Mouse (Mus musculus): ENCODE measurements around the gene Tmem106b. TPM values are rescaled to one million over a fixed set of nuclear protein-coding genes. Genes with fewer than 3 reads are reported as not detected.

The Tmem106b gene
- total RNA-seq (2023): 35.2 TPM

DNA sequence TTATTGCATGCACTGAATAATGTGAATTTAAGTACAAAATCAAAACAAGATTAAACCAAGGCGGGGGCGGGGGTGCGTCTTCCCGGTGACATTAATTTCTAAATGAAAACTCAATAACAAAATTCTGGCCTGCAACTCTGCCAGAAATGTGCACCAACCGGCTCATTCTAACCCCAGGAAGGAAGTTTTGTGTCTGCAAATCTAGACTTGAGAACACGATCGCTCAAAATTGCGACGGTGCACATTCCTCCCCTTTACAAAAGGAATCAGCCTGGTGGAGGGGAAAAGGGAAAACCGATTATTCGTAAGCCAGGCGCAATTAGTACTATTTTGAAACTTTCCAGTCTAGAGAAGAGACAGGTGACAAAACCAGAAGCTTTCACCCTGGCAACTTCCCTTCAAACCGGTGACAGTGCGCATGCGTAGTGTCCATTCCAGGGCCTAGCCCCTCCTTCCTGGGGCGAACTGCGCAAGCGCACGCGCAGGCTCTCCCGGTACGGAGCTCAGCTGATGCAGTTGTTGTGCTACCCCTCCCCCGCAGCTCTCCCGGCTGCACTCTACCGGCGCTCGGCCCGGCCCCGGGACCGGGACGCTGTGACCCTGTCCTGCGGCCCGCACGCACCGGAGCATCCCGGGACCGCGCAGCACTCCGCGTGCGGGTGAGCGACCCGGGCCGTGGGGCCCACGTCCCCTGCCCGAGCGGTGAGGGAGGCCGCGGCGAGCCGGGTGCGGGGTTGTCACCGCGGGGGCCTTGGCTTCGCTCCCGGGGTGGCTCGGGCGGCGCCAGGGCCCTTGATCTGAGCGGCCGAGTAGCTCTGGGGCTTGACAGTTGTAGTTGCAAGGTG lies at the start of gene Tmem106b:
Gene Tmem106b (plus strand): TSS at position 458 of the 845 bp plus-strand sequence.

Other genes with a start within 250 kb of the Tmem106b start
- not detected for gene Vwde, start 155.2 kb downstream of the Tmem106b start, total RNA-seq (2023)

Measured in CD8-positive naive resting alpha-beta T cell, adult 57 days (primary cell).